Mouse (Mus musculus) stomach, adult 2 months (tissue): ENCODE data around the gene Arhgap25. TPM values are rescaled to one million over a fixed set of nuclear protein-coding genes. Genes with fewer than 3 reads are reported as not detected.

Experiments used
- polyA plus RNA-seq: library from polyadenylated mRNA; depleted of rRNA; stranded (reverse); fragments of >200 nt; gene quantifications from 2 replicates; pipeline ENCODE4 v1.2.3, GENCODE M21; 2012; rRNA removed

Arhgap25 gene
- 0.12 and 0.17 TPM in 2 replicates for polyA plus RNA-seq

GRCm38 (mm10) chr6:87532953-87533710 lies at the start of gene Arhgap25:
Gene Arhgap25 (minus strand): TSS chr6:87533259.

DNA sequence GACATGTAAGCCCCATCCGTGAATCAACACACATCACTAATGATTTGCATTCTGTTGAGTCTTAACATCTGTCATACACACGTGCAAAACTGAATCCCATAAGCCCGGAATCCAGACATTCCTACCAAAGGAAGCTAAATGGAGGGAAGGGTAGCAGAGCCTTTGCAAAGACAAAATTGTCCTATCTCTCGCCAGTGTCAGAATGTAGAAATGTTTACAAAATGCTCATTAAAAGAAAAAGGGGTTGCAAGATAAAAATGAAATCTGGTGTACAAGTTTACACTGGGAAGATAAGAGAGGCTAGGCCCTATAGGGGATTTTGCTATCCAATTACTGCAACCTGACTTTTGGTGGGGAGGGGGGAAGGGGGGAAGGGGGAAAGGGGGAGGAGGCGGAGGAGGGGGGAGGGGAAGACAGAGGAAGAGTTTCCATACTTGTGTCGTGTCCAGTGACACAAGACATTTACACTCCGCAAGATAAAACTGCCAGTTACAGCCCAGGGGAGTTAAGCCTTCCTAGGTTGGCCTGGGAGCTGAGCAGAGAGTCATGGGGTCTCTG lies 104.5 kb downstream of the Arhgap25 start, which contains the start of gene Bmp10:
Gene Bmp10, plus strand, starts transcription at position 508 of the 558 bp plus-strand sequence.

Other genes with a start within 250 kb of the Arhgap25 start
- 2.1 and 3.6 TPM in 2 replicates for gene Antxr1, start 197.4 kb downstream of the Arhgap25 start, polyA plus RNA-seq
- gene Gkn1, start 182.3 kb downstream of the Arhgap25 start, polyA plus RNA-seq, result 13,233 and 18,473 TPM in 2 replicates
- 6,552 and 9,010 TPM in 2 replicates for gene Gkn2, start 159.9 kb downstream of the Arhgap25 start, polyA plus RNA-seq
- 748 and 1,032 TPM in 2 replicates for gene Gkn3, start 144.3 kb downstream of the Arhgap25 start, polyA plus RNA-seq
- gene Bmp10, start 104.3 kb downstream of the Arhgap25 start, polyA plus RNA-seq, result not detected in 2 replicates
- 0.23 and 0.47 TPM in 2 replicates for gene Prokr1, start 57.5 kb upstream of the Arhgap25 start, polyA plus RNA-seq
- 1.7 and 2.5 TPM in 2 replicates for gene Aplf, start 138.9 kb upstream of the Arhgap25 start, polyA plus RNA-seq
- gene Efcc1, start 197.6 kb upstream of the Arhgap25 start, polyA plus RNA-seq, result 1.6 and 2.3 TPM in 2 replicates
- gene Gp9, start 244.8 kb upstream of the Arhgap25 start, polyA plus RNA-seq, result 1.1 and 3.0 TPM in 2 replicates